Mouse (Mus musculus): ENCODE measurements at regions not wholly inside any gene's neighbourhood (a gene's known extent, or its start where the extent isn't known, plus 50 kb on each side); places are given as distances from the start of the nearest gene placed in this dataset.
"Not testable (repeated sequence)": the region's sequence is repeated elsewhere in the genome, so short reads cannot be mapped to it uniquely, and the experiment has no call there.

DNA sequence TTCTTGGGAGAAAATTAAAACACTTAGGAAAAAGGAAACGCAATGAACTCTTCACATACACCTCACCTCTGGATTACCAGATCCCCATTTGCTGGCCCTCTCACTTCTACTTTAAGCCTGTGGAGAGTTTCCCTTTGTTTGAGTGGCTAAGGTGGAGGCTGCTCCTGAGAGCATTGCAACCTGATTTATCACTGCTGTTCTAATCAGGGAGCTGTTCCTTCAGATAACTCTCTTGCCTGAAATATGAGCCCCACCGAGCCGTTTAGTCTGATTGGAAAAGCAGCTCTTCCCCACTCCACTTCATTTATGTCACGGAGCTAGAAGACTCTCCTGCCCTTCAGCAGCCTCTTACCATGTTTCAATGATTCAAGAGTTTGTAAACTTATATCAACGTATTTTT is 368.3 kb downstream of the Sema3d start:
- Histone ChIP-seq H3K27me3 (ENCODE audit: control insufficient read depth, insufficient read depth, low read length) (no peaks in the 10 kb centered on the region), H3K9ac (ENCODE audit: low read depth, low read length) (no peak overlapping the region), H3K27ac (no peak overlapping the region), H3K4me3 (no peak overlapping the region), H3K4me1 (ENCODE audit: control insufficient read depth, insufficient read depth, low read length) (no peaks in the 10 kb centered on the region), H3K79me2 (replicated peaks; ENCODE audit: control insufficient read depth, insufficient read depth, low read length) (no peaks in the 10 kb centered on the region), H3K36me3 (ENCODE audit: control insufficient read depth, insufficient read depth, low read length) (no peaks in the 10 kb centered on the region)
- TF ChIP-seq POLR2A (IDR thresholded peaks at IDR 0.05; ENCODE audit: insufficient read depth, low read depth, low read length) (no peak), CTCF (IDR thresholded peaks at IDR 0.05) (no peak), EP300 (IDR thresholded peaks at IDR 0.05; ENCODE audit: insufficient read depth, low read depth, low read length) (no peak)
- intact Hi-C loops (cut with DNase I), result no loop called here
- no peak for DNase-seq
- WGBS, result 26% methylated on average over 5 of the region's 5 CpGs

DNA sequence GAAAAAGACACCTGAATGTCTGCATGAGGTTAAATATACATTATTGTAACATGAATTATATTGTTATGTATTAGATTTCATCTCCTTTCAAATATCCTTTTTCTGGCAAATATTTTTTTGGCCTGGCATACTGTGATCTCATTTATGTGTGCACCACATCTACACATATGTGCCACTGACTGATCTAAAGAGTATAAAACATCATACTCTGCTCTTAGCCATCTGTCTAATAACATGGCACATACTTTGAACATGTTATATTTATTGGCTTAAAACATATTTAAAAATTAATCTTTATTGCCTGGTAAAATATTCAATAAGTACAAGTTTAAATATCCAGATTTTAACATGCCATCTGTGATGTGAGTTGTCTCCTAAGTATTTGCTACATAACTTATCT is 365.6 kb upstream of the Sema3a start:
- H3K27me3 ChIP-seq (ENCODE audit: control insufficient read depth, insufficient read depth, low read length), result no peaks in the 10 kb centered on the region
- H3K4me3 ChIP-seq, result no peak overlapping the region
- H3K36me3 ChIP-seq (ENCODE audit: control insufficient read depth, insufficient read depth, low read length), result no peaks in the 10 kb centered on the region
- intact Hi-C loops (cut with DNase I), result no loop called here
- TF ChIP-seq EP300 (IDR thresholded peaks at IDR 0.05; ENCODE audit: insufficient read depth, low read depth, low read length) (no peak), CTCF (IDR thresholded peaks at IDR 0.05) (no peak), POLR2A (IDR thresholded peaks at IDR 0.05; ENCODE audit: insufficient read depth, low read depth, low read length) (no peak)
- H3K9ac ChIP-seq (ENCODE audit: low read depth, low read length), result no peak overlapping the region
- H3K4me1 ChIP-seq (ENCODE audit: control insufficient read depth, insufficient read depth, low read length), result no peaks in the 10 kb centered on the region
- no peak overlapping the region for H3K27ac ChIP-seq
- H3K79me2 ChIP-seq (replicated peaks; ENCODE audit: control insufficient read depth, insufficient read depth, low read length), result no peaks in the 10 kb centered on the region
- DNase-seq, result no peak

DNA sequence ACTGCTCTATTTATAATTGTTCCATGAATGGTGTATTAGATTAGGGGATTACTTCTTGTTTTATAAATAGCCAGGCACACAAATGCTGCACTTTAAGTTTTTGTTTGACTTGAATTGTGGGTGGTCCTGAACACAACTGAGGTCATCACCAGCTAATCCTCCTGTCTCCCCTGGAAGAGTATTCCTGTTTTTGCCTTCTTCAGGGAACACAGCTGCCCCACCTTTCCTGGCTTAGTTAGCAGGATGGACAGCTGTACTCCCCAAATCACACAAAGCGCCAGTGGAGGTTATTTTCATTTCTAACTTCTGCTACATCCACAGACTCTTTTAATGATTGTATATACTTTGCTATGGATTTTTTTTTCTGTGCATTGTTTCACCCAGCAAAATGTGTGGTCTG is 357.8 kb upstream of the Sema3a start:
- DNase-seq, result no peak
- H3K27me3 ChIP-seq (ENCODE audit: control insufficient read depth, insufficient read depth, low read length), result no peaks in the 10 kb centered on the region
- intact Hi-C loops (cut with DNase I), result no loop called here
- H3K36me3 ChIP-seq (ENCODE audit: control insufficient read depth, insufficient read depth, low read length), result no peaks in the 10 kb centered on the region
- no peak overlapping the region for H3K4me3 ChIP-seq
- no peak overlapping the region for H3K9ac ChIP-seq (ENCODE audit: low read depth, low read length)
- no peak for TF ChIP-seq EP300 (IDR thresholded peaks at IDR 0.05; ENCODE audit: insufficient read depth, low read depth, low read length)
- no peak for TF ChIP-seq POLR2A (IDR thresholded peaks at IDR 0.05; ENCODE audit: insufficient read depth, low read depth, low read length)
- TF ChIP-seq CTCF (IDR thresholded peaks at IDR 0.05), result no peak
- H3K4me1 ChIP-seq (ENCODE audit: control insufficient read depth, insufficient read depth, low read length), result no peaks in the 10 kb centered on the region; the same call in 1 of the 2 replicates
- 39% methylated on average over 1 of the region's 1 CpGs for WGBS
- H3K27ac ChIP-seq, result no peak overlapping the region
- H3K79me2 ChIP-seq (replicated peaks; ENCODE audit: control insufficient read depth, insufficient read depth, low read length), result no peaks in the 10 kb centered on the region

DNA sequence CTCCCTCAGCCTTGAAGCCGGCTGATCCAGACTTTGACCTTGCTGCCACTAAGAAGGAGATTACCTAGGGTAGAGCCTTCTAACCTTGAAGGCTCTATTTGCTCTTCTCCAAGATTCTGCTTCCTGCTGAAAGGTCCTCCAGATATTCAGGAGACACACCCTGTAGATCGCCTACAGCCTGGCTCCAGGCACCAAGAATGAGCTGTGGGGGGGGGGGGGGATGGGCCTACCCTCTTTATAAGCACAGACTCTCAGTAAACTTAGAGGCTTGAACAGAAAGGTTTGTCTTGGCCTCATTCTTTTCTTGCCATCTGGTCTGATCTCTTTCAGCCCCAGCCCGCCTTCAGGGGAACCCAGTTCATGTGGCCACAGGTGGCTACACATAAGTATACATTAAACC is 342.5 kb upstream of the Sema3a start:
- H3K79me2 ChIP-seq (replicated peaks; ENCODE audit: control insufficient read depth, insufficient read depth, low read length), result no peaks in the 10 kb centered on the region
- H3K27me3 ChIP-seq (ENCODE audit: control insufficient read depth, insufficient read depth, low read length), result no peaks in the 10 kb centered on the region
- DNase-seq, result no peak
- H3K27ac ChIP-seq, result no peak overlapping the region
- H3K4me1 ChIP-seq (ENCODE audit: control insufficient read depth, insufficient read depth, low read length), result no peaks in the 10 kb centered on the region
- no peak overlapping the region for H3K9ac ChIP-seq (ENCODE audit: low read depth, low read length)
- H3K36me3 ChIP-seq (ENCODE audit: control insufficient read depth, insufficient read depth, low read length), result no peaks in the 10 kb centered on the region
- intact Hi-C loops (cut with DNase I), result no loop called here
- 82% methylated on average over 3 of the region's 3 CpGs for WGBS
- no peak overlapping the region for H3K4me3 ChIP-seq
- TF ChIP-seq EP300 (IDR thresholded peaks at IDR 0.05; ENCODE audit: insufficient read depth, low read depth, low read length) (no peak), POLR2A (IDR thresholded peaks at IDR 0.05; ENCODE audit: insufficient read depth, low read depth, low read length) (no peak), CTCF (IDR thresholded peaks at IDR 0.05) (no peak)

DNA sequence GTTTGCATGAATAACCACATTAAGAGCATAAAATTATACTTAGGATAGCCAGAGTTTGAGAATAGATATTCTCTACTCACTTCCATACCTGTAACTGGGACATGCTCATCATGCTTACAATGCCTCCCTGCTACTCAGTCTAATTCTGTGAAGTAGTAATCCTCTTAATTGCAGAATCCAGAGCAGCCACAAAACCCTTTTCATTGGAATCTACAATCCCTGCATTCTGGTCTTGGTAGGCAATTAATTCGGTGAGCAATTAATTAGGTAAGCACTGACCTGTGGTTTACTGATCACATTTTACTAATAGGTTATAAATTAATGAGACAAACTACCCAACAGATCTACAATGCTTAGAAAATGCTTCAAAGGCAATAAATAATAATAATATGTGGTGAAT is 316.5 kb upstream of the Sema3a start:
- TF ChIP-seq CTCF (IDR thresholded peaks at IDR 0.05), result no peak
- no peak for TF ChIP-seq EP300 (IDR thresholded peaks at IDR 0.05; ENCODE audit: insufficient read depth, low read depth, low read length)
- no peak for TF ChIP-seq POLR2A (IDR thresholded peaks at IDR 0.05; ENCODE audit: insufficient read depth, low read depth, low read length)
- WGBS, result 93% methylated on average over 1 of the region's 1 CpGs
- no peaks in the 10 kb centered on the region for H3K79me2 ChIP-seq (replicated peaks; ENCODE audit: control insufficient read depth, insufficient read depth, low read length)
- H3K27ac ChIP-seq, result no peak overlapping the region
- H3K4me3 ChIP-seq, result no peak overlapping the region
- intact Hi-C loops (cut with DNase I), result no loop called here
- no peak overlapping the region for H3K9ac ChIP-seq (ENCODE audit: low read depth, low read length)
- no peak for DNase-seq
- H3K36me3 ChIP-seq (ENCODE audit: control insufficient read depth, insufficient read depth, low read length), result no peaks in the 10 kb centered on the region
- H3K4me1 ChIP-seq (ENCODE audit: control insufficient read depth, insufficient read depth, low read length), result no peaks in the 10 kb centered on the region
- H3K27me3 ChIP-seq (ENCODE audit: control insufficient read depth, insufficient read depth, low read length), result no peaks in the 10 kb centered on the region

DNA sequence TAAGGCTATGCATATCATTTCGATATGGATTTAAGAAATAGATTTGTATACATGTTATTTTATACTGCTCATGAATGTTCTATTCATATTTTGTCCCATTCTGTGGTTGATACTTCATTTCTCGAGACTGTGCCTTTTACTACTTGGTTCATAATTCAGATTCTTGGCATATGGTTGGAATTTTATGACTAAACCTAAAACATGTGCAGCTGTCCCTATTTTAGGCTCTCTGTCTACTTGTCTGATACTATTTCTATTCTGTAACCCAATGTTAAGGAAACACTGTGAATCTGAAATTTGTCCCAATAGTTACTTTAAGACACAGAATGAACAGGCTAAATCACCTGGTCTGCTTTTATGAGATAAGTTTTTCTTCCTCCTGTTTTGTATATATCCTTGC is 315.3 kb upstream of the Sema3a start:
- DNase-seq, result no peak

DNA sequence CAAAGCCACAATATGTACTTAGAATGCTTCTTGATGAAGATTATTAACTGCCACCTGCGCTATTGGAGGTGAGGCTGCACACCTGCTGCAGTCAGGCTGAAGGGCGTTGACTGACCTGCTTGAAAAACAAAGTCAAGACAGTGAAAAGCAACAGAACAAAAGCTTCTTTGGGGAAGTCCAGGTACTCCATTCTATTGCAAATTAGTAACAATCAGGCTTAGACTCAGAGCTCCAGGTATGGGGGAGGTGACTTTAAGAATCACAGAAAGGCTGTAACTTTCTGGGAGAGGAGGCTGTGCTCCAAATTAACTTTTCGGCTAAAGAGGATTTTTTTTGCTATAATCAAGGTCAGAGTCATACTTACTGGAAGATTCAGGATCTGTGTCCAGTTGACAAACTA is 278.0 kb upstream of the Sema3a start:
- DNase-seq; H3K4me3 ChIP-seq; H3K9ac ChIP-seq (ENCODE audit: low read depth, low read length); H3K79me2 ChIP-seq (replicated peaks; ENCODE audit: control insufficient read depth, insufficient read depth, low read length); H3K27me3 ChIP-seq (ENCODE audit: control insufficient read depth, insufficient read depth, low read length); H3K27ac ChIP-seq; H3K4me1 ChIP-seq (ENCODE audit: control insufficient read depth, insufficient read depth, low read length); H3K36me3 ChIP-seq (ENCODE audit: control insufficient read depth, insufficient read depth, low read length); intact Hi-C loops (cut with DNase I): not testable (repeated sequence)
- WGBS, result 83% methylated on average over 3 of the region's 3 CpGs

More for the DNA sequence above, 315.3 kb upstream of the Sema3a start:
- Histone ChIP-seq H3K36me3 (ENCODE audit: control insufficient read depth, insufficient read depth, low read length) (no peaks in the 10 kb centered on the region), H3K9ac (ENCODE audit: low read depth, low read length) (no peak overlapping the region), H3K4me1 (ENCODE audit: control insufficient read depth, insufficient read depth, low read length) (no peaks in the 10 kb centered on the region), H3K27ac (no peak overlapping the region), H3K27me3 (ENCODE audit: control insufficient read depth, insufficient read depth, low read length) (no peaks in the 10 kb centered on the region), H3K79me2 (replicated peaks; ENCODE audit: control insufficient read depth, insufficient read depth, low read length) (no peaks in the 10 kb centered on the region), H3K4me3 (no peak overlapping the region)
- WGBS, result 52% methylated on average over 2 of the region's 2 CpGs
- TF ChIP-seq POLR2A (IDR thresholded peaks at IDR 0.05; ENCODE audit: insufficient read depth, low read depth, low read length) (no peak), CTCF (IDR thresholded peaks at IDR 0.05) (no peak), EP300 (IDR thresholded peaks at IDR 0.05; ENCODE audit: insufficient read depth, low read depth, low read length) (no peak)
- intact Hi-C loops (cut with DNase I), result no loop called here

Data from heart, adult 2 months (tissue).